Mouse (Mus musculus): ENCODE data around the gene Snx10. TPM values are rescaled to one million over a fixed set of nuclear protein-coding genes. Genes with fewer than 3 reads are reported as not detected.
A peak's percentile ranks its signal among the peaks of the same experiment; 100 is the strongest.

Snx10 gene
- polyA plus RNA-seq, 1 experiment from 2014 or later = 14.1 TPM

- H3K4me2 ChIP-seq (ENCODE audit: low read depth, low read length) = no peak overlapping the region
- WGBS = 34% methylated on average over 7 of the region's 7 CpGs
- no peak overlapping the region for H3K27ac ChIP-seq (ENCODE audit: low read length)
- no peak overlapping the region for H3K4me3 ChIP-seq (ENCODE audit: low read length)
- no peak for ATAC-seq (ENCODE audit: low read depth)
- H3K27me3 ChIP-seq (ENCODE audit: control insufficient read depth, insufficient read depth, low read depth, low read length) = peaks cover 2% of the 10 kb centered on the region; the same call in 1 of the 2 replicates
- no peak overlapping the region for H3K9ac ChIP-seq (ENCODE audit: low read length)
- no peaks in the 10 kb centered on the region for H3K36me3 ChIP-seq (ENCODE audit: control insufficient read depth, insufficient read depth, low read length)
- H3K9me3 ChIP-seq (ENCODE audit: control insufficient read depth, low read length) = no peaks in the 10 kb centered on the region
- no peaks in the 10 kb centered on the region for H3K4me1 ChIP-seq (replicated peaks; ENCODE audit: control insufficient read depth, insufficient read depth, low read length)
Observed at GRCm38 (mm10) chr6:51606803-51607202, 83.1 kb downstream of the Snx10 start.

- peaks cover 6% of the 10 kb centered on the region for H3K4me1 ChIP-seq (replicated peaks; ENCODE audit: control insufficient read depth, insufficient read depth, low read length)
- no peak for ATAC-seq (ENCODE audit: low read depth)
- 80% methylated on average over 4 of the region's 4 CpGs for WGBS
- no peaks in the 10 kb centered on the region for H3K9me3 ChIP-seq (ENCODE audit: control insufficient read depth, low read length)
- H3K27ac ChIP-seq (ENCODE audit: low read length) = no peak overlapping the region
- no peak overlapping the region for H3K4me3 ChIP-seq (ENCODE audit: low read length)
- no peak overlapping the region for H3K4me2 ChIP-seq (ENCODE audit: low read depth, low read length)
- no peak overlapping the region for H3K9ac ChIP-seq (ENCODE audit: low read length)
- peaks cover 5% of the 10 kb centered on the region; the same call in 1 of the 2 replicates for H3K27me3 ChIP-seq (ENCODE audit: control insufficient read depth, insufficient read depth, low read depth, low read length)
- no peaks in the 10 kb centered on the region for H3K36me3 ChIP-seq (ENCODE audit: control insufficient read depth, insufficient read depth, low read length)
Observed at GRCm38 (mm10) chr6:51611621-51612020, 87.9 kb downstream of the Snx10 start.

- no peaks in the 10 kb centered on the region for H3K9me3 ChIP-seq (ENCODE audit: control insufficient read depth, low read length)
- WGBS = 1% methylated on average over 51 of the region's 54 CpGs
- H3K27ac ChIP-seq (ENCODE audit: low read length) = no peak overlapping the region
- peak overlapping the region; percentile 72 for H3K9ac ChIP-seq (ENCODE audit: low read length)
- peak overlapping the region; percentile 68 for H3K4me3 ChIP-seq (ENCODE audit: low read length)
- H3K4me1 ChIP-seq (replicated peaks; ENCODE audit: control insufficient read depth, insufficient read depth, low read length) = peaks cover 6% of the 10 kb centered on the region
- H3K36me3 ChIP-seq (ENCODE audit: control insufficient read depth, insufficient read depth, low read length) = no peaks in the 10 kb centered on the region
- H3K27me3 ChIP-seq (ENCODE audit: control insufficient read depth, insufficient read depth, low read depth, low read length) = peaks cover 5% of the 10 kb centered on the region; the same call in 1 of the 2 replicates
- H3K4me2 ChIP-seq (ENCODE audit: low read depth, low read length) = peak overlapping the region; percentile 98
- ATAC-seq (ENCODE audit: low read depth) = peak; percentile 85
Observed at GRCm38 (mm10) chr6:51612371-51613051, 88.8 kb downstream of the Snx10 start.

- H3K9ac ChIP-seq (ENCODE audit: low read length) = no peak overlapping the region
- ATAC-seq (ENCODE audit: low read depth) = no peak
- 67% methylated on average over 11 of the region's 11 CpGs for WGBS
- H3K9me3 ChIP-seq (ENCODE audit: control insufficient read depth, low read length) = no peaks in the 10 kb centered on the region
- H3K4me1 ChIP-seq (replicated peaks; ENCODE audit: control insufficient read depth, insufficient read depth, low read length) = peaks cover 6% of the 10 kb centered on the region
- no peak overlapping the region for H3K4me2 ChIP-seq (ENCODE audit: low read depth, low read length)
- no peak overlapping the region for H3K4me3 ChIP-seq (ENCODE audit: low read length)
- H3K36me3 ChIP-seq (ENCODE audit: control insufficient read depth, insufficient read depth, low read length) = no peaks in the 10 kb centered on the region
- peaks cover 5% of the 10 kb centered on the region; the same call in 1 of the 2 replicates for H3K27me3 ChIP-seq (ENCODE audit: control insufficient read depth, insufficient read depth, low read depth, low read length)
- H3K27ac ChIP-seq (ENCODE audit: low read length) = no peak overlapping the region
Observed at GRCm38 (mm10) chr6:51613661-51614060, 90.0 kb downstream of the Snx10 start.

GRCm38 (mm10) chr6:51626843-51627242 lies 103.1 kb downstream of the Snx10 start:
- Histone ChIP-seq H3K27me3 (ENCODE audit: control insufficient read depth, insufficient read depth, low read depth, low read length) (no peaks in the 10 kb centered on the region), H3K36me3 (ENCODE audit: control insufficient read depth, insufficient read depth, low read length) (no peaks in the 10 kb centered on the region), H3K4me3 (ENCODE audit: low read length) (no peak overlapping the region), H3K9me3 (ENCODE audit: control insufficient read depth, low read length) (no peaks in the 10 kb centered on the region), H3K4me2 (ENCODE audit: low read depth, low read length) (no peak overlapping the region), H3K9ac (ENCODE audit: low read length) (no peak overlapping the region), H3K4me1 (replicated peaks; ENCODE audit: control insufficient read depth, insufficient read depth, low read length) (peaks cover 3% of the 10 kb centered on the region; the same call in 1 of the 2 replicates), H3K27ac (ENCODE audit: low read length) (no peak overlapping the region)
- ATAC-seq (ENCODE audit: low read depth) = no peak
- 74% methylated on average over 5 of the region's 5 CpGs for WGBS

- Histone ChIP-seq H3K27ac (ENCODE audit: low read length) (no peak overlapping the region), H3K9ac (ENCODE audit: low read length) (no peak overlapping the region), H3K4me2 (ENCODE audit: low read depth, low read length) (no peak overlapping the region), H3K4me3 (ENCODE audit: low read length) (no peak overlapping the region), H3K36me3 (ENCODE audit: control insufficient read depth, insufficient read depth, low read length) (no peaks in the 10 kb centered on the region), H3K27me3 (ENCODE audit: control insufficient read depth, insufficient read depth, low read depth, low read length) (no peaks in the 10 kb centered on the region), H3K4me1 (replicated peaks; ENCODE audit: control insufficient read depth, insufficient read depth, low read length) (peaks cover 9% of the 10 kb centered on the region; the same call in 1 of the 2 replicates), H3K9me3 (ENCODE audit: control insufficient read depth, low read length) (no peaks in the 10 kb centered on the region)
- no peak for ATAC-seq (ENCODE audit: low read depth)
- WGBS = 33% methylated on average over 3 of the region's 3 CpGs
Observed at GRCm38 (mm10) chr6:51629671-51630070, 106.0 kb downstream of the Snx10 start.

GRCm38 (mm10) chr6:51630184-51630583 lies 106.5 kb downstream of the Snx10 start:
- Histone ChIP-seq H3K4me2 (ENCODE audit: low read depth, low read length) (no peak overlapping the region), H3K27ac (ENCODE audit: low read length) (no peak overlapping the region), H3K4me1 (replicated peaks; ENCODE audit: control insufficient read depth, insufficient read depth, low read length) (peaks cover 9% of the 10 kb centered on the region; the same call in 1 of the 2 replicates), H3K27me3 (ENCODE audit: control insufficient read depth, insufficient read depth, low read depth, low read length) (no peaks in the 10 kb centered on the region), H3K9me3 (ENCODE audit: control insufficient read depth, low read length) (no peaks in the 10 kb centered on the region), H3K36me3 (ENCODE audit: control insufficient read depth, insufficient read depth, low read length) (no peaks in the 10 kb centered on the region), H3K9ac (ENCODE audit: low read length) (no peak overlapping the region), H3K4me3 (ENCODE audit: low read length) (no peak overlapping the region)
- WGBS = 43% methylated on average over 2 of the region's 2 CpGs
- peak; percentile 49; the same call in 1 of the 2 replicates for ATAC-seq (ENCODE audit: low read depth)

GRCm38 (mm10) chr6:51632928-51633662 lies 109.4 kb downstream of the Snx10 start:
- no peaks in the 10 kb centered on the region for H3K27me3 ChIP-seq (ENCODE audit: control insufficient read depth, insufficient read depth, low read depth, low read length)
- peaks cover 9% of the 10 kb centered on the region; the same call in 1 of the 2 replicates for H3K4me1 ChIP-seq (replicated peaks; ENCODE audit: control insufficient read depth, insufficient read depth, low read length)
- H3K9ac ChIP-seq (ENCODE audit: low read length) = no peak overlapping the region
- H3K36me3 ChIP-seq (ENCODE audit: control insufficient read depth, insufficient read depth, low read length) = no peaks in the 10 kb centered on the region
- H3K4me3 ChIP-seq (ENCODE audit: low read length) = no peak overlapping the region
- H3K27ac ChIP-seq (ENCODE audit: low read length) = peak overlapping the region; percentile 43
- 49% methylated on average over 4 of the region's 4 CpGs for WGBS
- no peaks in the 10 kb centered on the region for H3K9me3 ChIP-seq (ENCODE audit: control insufficient read depth, low read length)
- H3K4me2 ChIP-seq (ENCODE audit: low read depth, low read length) = no peak overlapping the region
- no peak for ATAC-seq (ENCODE audit: low read depth)

- Histone ChIP-seq H3K9me3 (ENCODE audit: control insufficient read depth, low read length) (no peaks in the 10 kb centered on the region), H3K4me2 (ENCODE audit: low read depth, low read length) (no peak overlapping the region), H3K4me3 (ENCODE audit: low read length) (no peak overlapping the region), H3K4me1 (replicated peaks; ENCODE audit: control insufficient read depth, insufficient read depth, low read length) (peaks cover 9% of the 10 kb centered on the region; the same call in 1 of the 2 replicates), H3K27ac (ENCODE audit: low read length) (peak overlapping the region; percentile 43), H3K9ac (ENCODE audit: low read length) (no peak overlapping the region), H3K27me3 (ENCODE audit: control insufficient read depth, insufficient read depth, low read depth, low read length) (no peaks in the 10 kb centered on the region), H3K36me3 (ENCODE audit: control insufficient read depth, insufficient read depth, low read length) (no peaks in the 10 kb centered on the region)
- peak; percentile 75 for ATAC-seq (ENCODE audit: low read depth)
- WGBS = 22% methylated on average over 8 of the region's 8 CpGs
Observed at GRCm38 (mm10) chr6:51633663-51634362, 110.1 kb downstream of the Snx10 start.
